Mouse (Mus musculus) R1 (cell line): Measurements from ENCODE around the gene Ehbp1.

ENCODE experiments used
- DNase-seq: peaks from one replicate; pipeline ENCODE4 v3.0.0-alpha.2; 2018; ENCODE audit warnings: low read depth, low spot score

The Ehbp1 gene

GRCm38 (mm10) chr11:21973597-21973996, 368.5 kb downstream of the Ehbp1 start:
- DNase-seq: no peak

- no peak for DNase-seq
These were observed 373.2 kb downstream of the Ehbp1 start for GRCm38 (mm10) chr11:21968922-21969321.
